Mouse (Mus musculus): ENCODE results near the gene Rrad. TPM values are rescaled to one million over a fixed set of nuclear protein-coding genes. Genes with fewer than 3 reads are reported as not detected.
A peak's percentile ranks its signal among the peaks of the same experiment; 100 is the strongest.

The Rrad gene
- total and polyA plus RNA-seq, 2 experiments from 2014 or later: 3.3 to 3.5 TPM

DNA sequence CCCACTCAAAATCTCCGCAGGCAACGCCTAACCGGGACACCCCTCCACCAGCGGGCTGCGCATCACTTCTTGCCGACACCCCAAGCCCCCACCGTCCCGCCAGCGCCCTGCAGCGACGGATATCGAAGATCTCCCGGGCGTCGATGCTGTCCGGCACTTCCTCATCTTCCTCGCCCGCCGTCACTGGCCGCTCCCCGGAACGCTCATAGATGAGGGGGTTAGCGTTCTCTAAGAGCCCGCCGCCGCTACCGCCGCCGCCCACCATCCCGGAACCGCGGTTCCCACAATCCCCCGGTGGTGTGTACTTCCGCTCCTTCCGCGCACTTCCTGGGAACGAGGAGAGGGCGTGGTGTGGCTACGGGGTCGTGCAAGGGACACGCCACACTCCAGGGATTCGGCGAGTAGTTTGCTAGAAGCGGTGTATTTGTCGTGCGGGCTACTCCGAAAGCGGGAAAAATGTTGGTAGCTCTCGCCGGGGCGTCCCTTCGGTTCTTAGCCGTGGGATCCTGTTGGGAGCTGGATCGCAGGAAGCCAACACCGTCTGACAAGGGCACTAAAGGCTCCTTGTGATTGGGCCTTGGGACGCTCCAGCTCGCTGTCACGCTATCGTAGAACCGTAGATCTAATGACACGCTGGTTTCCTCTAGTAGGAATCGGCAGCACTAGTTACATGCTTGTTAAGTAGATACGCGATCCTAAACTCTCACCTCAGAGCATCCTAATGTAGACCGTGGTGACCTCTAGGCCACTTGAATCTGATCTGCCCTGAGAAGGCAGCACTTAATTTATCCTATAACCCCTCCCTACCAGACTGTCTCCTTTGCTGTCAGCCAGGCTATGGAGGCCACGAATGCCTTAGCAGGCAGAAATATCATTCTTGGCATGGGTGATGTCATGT lies 10.5 kb upstream of the Rrad start, which contains the start of gene Ciao2b:
Gene Ciao2b, minus strand, starts transcription at position 540 of the 898 bp plus-strand sequence.
- Histone ChIP-seq H3K27me3 (ENCODE audit: insufficient read depth, low read length) (no peaks in the 10 kb centered on the region), H3K4me2 (ENCODE audit: low read depth, low read length, poor library complexity, severe bottlenecking) (peak within 1 kb of the TSS; percentile 63), H3K4me1 (ENCODE audit: insufficient read depth, low read length) (peaks cover 10% of the 10 kb centered on the region; the same call in 1 of the 2 replicates), H3K4me3 (ENCODE audit: low read depth, low read length) (peak within 1 kb of the TSS; percentile 67), H3K9me3 (ENCODE audit: low read length) (no peaks in the 10 kb centered on the region), H3K9ac (replicated peaks; ENCODE audit: low read length, poor library complexity, severe bottlenecking) (peak within 1 kb of the TSS; percentile 71), H3K27ac (ENCODE audit: low read depth, low read length) (peak within 1 kb of the TSS; percentile 84), H3K36me3 (ENCODE audit: insufficient read depth, low read length) (no peaks in the 10 kb centered on the region)
- DNase-seq (ENCODE audit: low spot score) (peak; percentile 92), ATAC-seq (ENCODE audit: low FRiP score) (peak; percentile 96)
- WGBS: 1% methylated on average over 66 of the region's 66 CpGs
- no peak for TF ChIP-seq CTCF (IDR thresholded peaks at IDR 0.05)

- Histone ChIP-seq H3K4me1 (ENCODE audit: insufficient read depth, low read length) (peaks cover 10% of the 10 kb centered on the region; the same call in 1 of the 2 replicates), H3K27me3 (ENCODE audit: insufficient read depth, low read length) (no peaks in the 10 kb centered on the region), H3K4me2 (ENCODE audit: low read depth, low read length, poor library complexity, severe bottlenecking) (peak overlapping the region; percentile 63), H3K27ac (ENCODE audit: low read depth, low read length) (no peak overlapping the region), H3K9me3 (ENCODE audit: low read length) (no peaks in the 10 kb centered on the region), H3K9ac (replicated peaks; ENCODE audit: low read length, poor library complexity, severe bottlenecking) (peak overlapping the region; percentile 71), H3K36me3 (ENCODE audit: insufficient read depth, low read length) (no peaks in the 10 kb centered on the region), H3K4me3 (ENCODE audit: low read depth, low read length) (peak overlapping the region; percentile 67)
- TF ChIP-seq CTCF (IDR thresholded peaks at IDR 0.05): no peak
- 12% methylated on average over 25 of the region's 25 CpGs for WGBS
- ATAC-seq (ENCODE audit: low FRiP score) (no peak; the same call in 1 of the 2 replicates), DNase-seq (ENCODE audit: low spot score) (no peak)
Measured at GRCm38 (mm10) chr8:104640831-104641370, 9.8 kb upstream of the Rrad start.

- H3K4me3 ChIP-seq (ENCODE audit: low read depth, low read length): peak overlapping the region; percentile 67; the same call in 1 of the 2 replicates
- peak overlapping the region; percentile 71; the same call in 1 of the 2 replicates for H3K9ac ChIP-seq (replicated peaks; ENCODE audit: low read length, poor library complexity, severe bottlenecking)
- peaks cover under 1% of the 10 kb centered on the region; the same call in 1 of the 2 replicates for H3K36me3 ChIP-seq (ENCODE audit: insufficient read depth, low read length)
- no peak for DNase-seq (ENCODE audit: low spot score)
- H3K4me2 ChIP-seq (ENCODE audit: low read depth, low read length, poor library complexity, severe bottlenecking): peak overlapping the region; percentile 63
- 88% methylated on average over 7 of the region's 7 CpGs for WGBS
- H3K27me3 ChIP-seq (ENCODE audit: insufficient read depth, low read length): no peaks in the 10 kb centered on the region
- no peak for TF ChIP-seq CTCF (IDR thresholded peaks at IDR 0.05)
- ATAC-seq (ENCODE audit: low FRiP score): no peak
- H3K27ac ChIP-seq (ENCODE audit: low read depth, low read length): no peak overlapping the region
- no peaks in the 10 kb centered on the region for H3K9me3 ChIP-seq (ENCODE audit: low read length)
- peaks cover 10% of the 10 kb centered on the region; the same call in 1 of the 2 replicates for H3K4me1 ChIP-seq (ENCODE audit: insufficient read depth, low read length)
Measured at GRCm38 (mm10) chr8:104640241-104640640, 9.1 kb upstream of the Rrad start.

DNA sequence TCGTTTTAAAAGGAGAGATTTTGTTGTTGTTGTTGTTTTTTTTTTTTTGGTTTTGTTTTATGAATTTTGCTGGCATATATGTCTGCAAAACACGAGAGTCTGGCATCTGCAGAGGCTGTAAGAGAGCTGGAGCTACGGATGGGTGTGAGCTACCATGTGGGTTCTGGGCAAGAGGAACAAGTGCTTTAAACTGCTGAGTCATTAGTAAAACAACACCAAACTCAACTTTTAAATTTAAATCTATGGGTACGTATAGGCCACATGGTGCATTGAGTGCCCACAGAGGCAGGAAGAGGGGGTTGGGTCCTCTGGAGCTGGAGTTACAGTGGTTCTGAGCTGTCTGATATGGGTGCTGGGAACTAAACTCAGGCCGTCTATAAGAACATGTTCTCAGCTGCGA lies 6.9 kb upstream of the Rrad start:
- H3K4me1 ChIP-seq (ENCODE audit: insufficient read depth, low read length): peaks cover 10% of the 10 kb centered on the region; the same call in 1 of the 2 replicates
- no peak overlapping the region for H3K4me2 ChIP-seq (ENCODE audit: low read depth, low read length, poor library complexity, severe bottlenecking)
- no peak overlapping the region for H3K9ac ChIP-seq (replicated peaks; ENCODE audit: low read length, poor library complexity, severe bottlenecking)
- H3K9me3 ChIP-seq (ENCODE audit: low read length): no peaks in the 10 kb centered on the region
- H3K27me3 ChIP-seq (ENCODE audit: insufficient read depth, low read length): no peaks in the 10 kb centered on the region
- DNase-seq (ENCODE audit: low spot score): no peak
- TF ChIP-seq CTCF (IDR thresholded peaks at IDR 0.05): no peak
- no peak overlapping the region for H3K27ac ChIP-seq (ENCODE audit: low read depth, low read length)
- no peak for ATAC-seq (ENCODE audit: low FRiP score)
- no peak overlapping the region for H3K4me3 ChIP-seq (ENCODE audit: low read depth, low read length)
- peaks cover 3% of the 10 kb centered on the region; the same call in 1 of the 2 replicates for H3K36me3 ChIP-seq (ENCODE audit: insufficient read depth, low read length)
- WGBS: 93% methylated on average over 6 of the region's 6 CpGs

GRCm38 (mm10) chr8:104635004-104635710 lies 4.0 kb upstream of the Rrad start:
- no peak overlapping the region for H3K9ac ChIP-seq (replicated peaks; ENCODE audit: low read length, poor library complexity, severe bottlenecking)
- no peak for ATAC-seq (ENCODE audit: low FRiP score)
- DNase-seq (ENCODE audit: low spot score): no peak
- 93% methylated on average over 3 of the region's 3 CpGs for WGBS
- no peaks in the 10 kb centered on the region for H3K9me3 ChIP-seq (ENCODE audit: low read length)
- no peaks in the 10 kb centered on the region; the same call in 1 of the 2 replicates for H3K27me3 ChIP-seq (ENCODE audit: insufficient read depth, low read length)
- no peak overlapping the region for H3K27ac ChIP-seq (ENCODE audit: low read depth, low read length)
- no peak overlapping the region for H3K4me2 ChIP-seq (ENCODE audit: low read depth, low read length, poor library complexity, severe bottlenecking)
- H3K4me3 ChIP-seq (ENCODE audit: low read depth, low read length): no peak overlapping the region
- peaks cover 11% of the 10 kb centered on the region for H3K4me1 ChIP-seq (ENCODE audit: insufficient read depth, low read length)
- peaks cover 3% of the 10 kb centered on the region; the same call in 1 of the 2 replicates for H3K36me3 ChIP-seq (ENCODE audit: insufficient read depth, low read length)
- TF ChIP-seq CTCF (IDR thresholded peaks at IDR 0.05): no peak

Data from midbrain, postnatal 0 days (tissue).